Comparison of ENCODE assay signal across 9 mouse cellular contexts in the genomic region with DNA sequence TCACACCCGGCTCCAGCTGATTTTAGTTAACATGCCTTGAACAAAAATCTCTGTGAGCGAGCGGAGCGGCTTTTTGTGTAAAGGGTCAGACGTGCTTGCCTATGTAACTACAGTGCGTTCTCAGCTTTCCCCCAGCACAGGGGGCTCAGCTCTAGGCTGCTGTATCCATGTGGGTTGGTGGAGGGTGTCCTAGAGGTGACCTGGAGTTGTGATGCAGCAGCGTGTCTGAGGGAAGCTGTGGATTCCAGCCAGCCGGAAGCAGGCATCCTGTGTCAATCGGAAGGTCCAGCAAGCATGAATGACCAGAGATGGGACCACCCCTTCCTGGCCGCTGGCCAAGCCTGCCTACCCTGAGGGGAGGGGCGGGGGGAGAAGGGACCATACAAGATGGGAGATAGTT. TPM values are rescaled to one million over a fixed set of nuclear protein-coding genes. Genes with fewer than 3 reads are reported as not detected.
A peak's percentile ranks its signal among the peaks of the same experiment; 100 is the strongest.
DNase-seq lines count a peak whose midpoint lies in the region; ATAC-seq and TF ChIP-seq lines count a peak whose summit lies in the region.
"Had no signal": no experiment of that assay in that cellular context is flagged by ENCODE, and none has a peak within 500 bp of the region (broad histone marks: within the 10 kb centered on the region; RNA-seq: fewer than 3 reads in every experiment).

No protein-coding gene starts in this region.

- WGBS in intestine, embryonic 14.5 days: 51% methylated on average over 11 of the region's 11 CpGs
- WGBS in intestine, postnatal 0 days: 70% methylated on average over 11 of the region's 11 CpGs
- WGBS in heart, postnatal 0 days: 43% methylated on average over 11 of the region's 11 CpGs
- WGBS in limb, embryonic 13.5 days: 50% methylated on average over 11 of the region's 11 CpGs
- WGBS in midbrain, embryonic 13.5 days: 61% methylated on average over 11 of the region's 11 CpGs

- H3K4me1 ChIP-seq in intestine, embryonic 14.5 days (replicated peaks; ENCODE audit: control insufficient read depth, insufficient read depth, low read length): peaks cover 48% of the 10 kb centered on the region
- H3K4me1 ChIP-seq in intestine, postnatal 0 days (replicated peaks; ENCODE audit: control insufficient read depth, insufficient read depth, low read length): no peaks in the 10 kb centered on the region; the same call in 1 of the 2 replicates
- H3K4me1 ChIP-seq in heart, postnatal 0 days (ENCODE audit: control insufficient read depth, insufficient read depth): peaks cover 76% of the 10 kb centered on the region
- peaks cover 80% of the 10 kb centered on the region for H3K4me1 ChIP-seq in limb, embryonic 13.5 days
- peaks cover 19% of the 10 kb centered on the region for H3K4me1 ChIP-seq in midbrain, embryonic 13.5 days (replicated peaks)

- no peak overlapping the region for H3K4me3 ChIP-seq in intestine, embryonic 14.5 days (ENCODE audit: low read depth, low read length)
- no peak overlapping the region for H3K4me3 ChIP-seq in intestine, postnatal 0 days (ENCODE audit: low read depth, low read length)
- no peak overlapping the region for H3K4me3 ChIP-seq in heart, postnatal 0 days (ENCODE audit: low read depth, low read length)
- no peak overlapping the region for H3K4me3 ChIP-seq in limb, embryonic 13.5 days
- H3K4me3 ChIP-seq in midbrain, embryonic 13.5 days (replicated peaks): no peak overlapping the region
- H3K4me3 ChIP-seq: neural tube, embryonic 12.5 days had no signal

- TF ChIP-seq CTCF in intestine, postnatal 0 days (IDR thresholded peaks at IDR 0.05; ENCODE audit: low read depth): no peak
- no peak for TF ChIP-seq CTCF in heart, postnatal 0 days (IDR thresholded peaks at IDR 0.05; ENCODE audit: low read depth)

- ATAC-seq in intestine, embryonic 14.5 days (replicated peaks; ENCODE audit: low FRiP score, low TSS enrichment, low read depth): no peak
- no peak for ATAC-seq in intestine, postnatal 0 days
- no peak for ATAC-seq in heart, postnatal 0 days (ENCODE audit: insufficient read depth, low read depth)
- ATAC-seq in limb, embryonic 13.5 days (ENCODE audit: low FRiP score, low read depth): no peak
- no peak for ATAC-seq in CD4-positive, CD25-positive, alpha-beta regulatory T cell, adult 4 months
- no peak for ATAC-seq in midbrain, embryonic 13.5 days

- DNase-seq in intestine, embryonic 14.5 days (ENCODE audit: low spot score): no peak
- DNase-seq in embryo, embryonic 9.5 days (ENCODE audit: extremely low spot score): peak; percentile 35
- peak; percentile 13 for DNase-seq in heart, postnatal 0 days (ENCODE audit: low spot score)
- no peak for DNase-seq in left cerebral cortex, adult 9 months (ENCODE audit: low spot score in 2 of 2)

- peak overlapping the region; percentile 20; the same call in 1 of the 2 replicates for H3K27ac ChIP-seq in intestine, embryonic 14.5 days (ENCODE audit: low read depth)
- no peak overlapping the region for H3K27ac ChIP-seq in intestine, postnatal 0 days (ENCODE audit: low read depth, low read length)
- H3K27ac ChIP-seq in heart, postnatal 0 days (ENCODE audit: low read depth): peak overlapping the region; percentile 75
- H3K27ac ChIP-seq in limb, embryonic 13.5 days: no peak overlapping the region
- no peak overlapping the region for H3K27ac ChIP-seq in midbrain, embryonic 13.5 days
- H3K27ac ChIP-seq: neural tube, embryonic 12.5 days had no signal

- H3K4me2 ChIP-seq in intestine, embryonic 14.5 days (ENCODE audit: low read length): no peak overlapping the region
- no peak overlapping the region for H3K4me2 ChIP-seq in intestine, postnatal 0 days (replicated peaks; ENCODE audit: low read depth)
- no peak overlapping the region for H3K4me2 ChIP-seq in heart, postnatal 0 days (ENCODE audit: low read depth, low read length)
- H3K4me2 ChIP-seq in limb, embryonic 13.5 days (replicated peaks): peak overlapping the region; percentile 17; the same call in 1 of the 2 replicates
- H3K4me2 ChIP-seq in midbrain, embryonic 13.5 days (replicated peaks): no peak overlapping the region
- H3K4me2 ChIP-seq: neural tube, embryonic 12.5 days had no signal

- TF ChIP-seq EP300 in heart, postnatal 0 days (IDR thresholded peaks at IDR 0.05; ENCODE audit: low read depth): no peak

- H3K9me3 ChIP-seq in intestine, embryonic 14.5 days (ENCODE audit: control insufficient read depth, low read length): no peaks in the 10 kb centered on the region
- H3K9me3 ChIP-seq in intestine, postnatal 0 days (ENCODE audit: control insufficient read depth): no peaks in the 10 kb centered on the region
- no peaks in the 10 kb centered on the region for H3K9me3 ChIP-seq in heart, postnatal 0 days (replicated peaks; ENCODE audit: control insufficient read depth, low read length)
- no peaks in the 10 kb centered on the region for H3K9me3 ChIP-seq in limb, embryonic 13.5 days
- H3K9me3 ChIP-seq in midbrain, embryonic 13.5 days: no peaks in the 10 kb centered on the region
- H3K9me3 ChIP-seq: neural tube, embryonic 12.5 days had no signal

- H3K27me3 ChIP-seq in intestine, embryonic 14.5 days (replicated peaks; ENCODE audit: control insufficient read depth, insufficient read depth, low read length): no peaks in the 10 kb centered on the region
- H3K27me3 ChIP-seq in intestine, postnatal 0 days (replicated peaks; ENCODE audit: control insufficient read depth, insufficient read depth, low read length): no peaks in the 10 kb centered on the region
- no peaks in the 10 kb centered on the region for H3K27me3 ChIP-seq in heart, postnatal 0 days (ENCODE audit: control insufficient read depth, insufficient read depth, low read length)
- no peaks in the 10 kb centered on the region for H3K27me3 ChIP-seq in limb, embryonic 13.5 days
- H3K27me3 ChIP-seq in midbrain, embryonic 13.5 days: no peaks in the 10 kb centered on the region
- H3K27me3 ChIP-seq: neural tube, embryonic 12.5 days had no signal

- 0 out of 2 replicates have a peak, but pooled peaks cover 2% of the 10 kb centered on the region for H3K36me3 ChIP-seq in intestine, embryonic 14.5 days (ENCODE audit: control insufficient read depth, insufficient read depth, low read length)
- H3K36me3 ChIP-seq in intestine, postnatal 0 days (ENCODE audit: control insufficient read depth, insufficient read depth): 0 out of 2 replicates have a peak, but pooled peaks cover 6% of the 10 kb centered on the region
- peaks cover 1% of the 10 kb centered on the region; the same call in 1 of the 2 replicates for H3K36me3 ChIP-seq in heart, postnatal 0 days (replicated peaks; ENCODE audit: control insufficient read depth, insufficient read depth, low read length)
- peaks cover 35% of the 10 kb centered on the region for H3K36me3 ChIP-seq in limb, embryonic 13.5 days
- H3K36me3 ChIP-seq in midbrain, embryonic 13.5 days: no peaks in the 10 kb centered on the region
- H3K36me3 ChIP-seq: neural tube, embryonic 12.5 days had no signal

- no peak overlapping the region for H3K9ac ChIP-seq in intestine, embryonic 14.5 days (ENCODE audit: low read length)
- no peak overlapping the region for H3K9ac ChIP-seq in intestine, postnatal 0 days (ENCODE audit: low read depth, low read length)
- no peak overlapping the region for H3K9ac ChIP-seq in heart, postnatal 0 days (replicated peaks; ENCODE audit: low read depth, low read length)
- H3K9ac ChIP-seq in limb, embryonic 13.5 days: peak overlapping the region; percentile 39; the same call in 1 of the 2 replicates
- no peak overlapping the region for H3K9ac ChIP-seq in midbrain, embryonic 13.5 days (replicated peaks)
- H3K9ac ChIP-seq: neural tube, embryonic 12.5 days had no signal

RNA-seq across cellular contexts. Expression of gene Umps, which starts 24.5 kb away (rescaled TPM):
- polyA plus RNA-seq in intestine, embryonic 14.5 days (2014; fragmentation: Nextera tagmentation; extraction: Ambion mirVana): 71.5 and 76.5 TPM in 2 replicates
- polyA plus RNA-seq in intestine, postnatal 0 days (2015; fragmentation: Nextera tagmentation; extraction: Ambion mirVana): 12.4 and 13.1 TPM in 2 replicates
- 14.3 and 15.0 TPM in 2 replicates for total RNA-seq in heart, postnatal 0 days (2014; rRNA removed; ENCODE audit: low replicate concordance)
- polyA plus RNA-seq in heart, postnatal 0 days (2015; fragmentation: Nextera tagmentation; extraction: Ambion mirVana): 12.5 and 12.6 TPM in 2 replicates
- 57.8 and 58.2 TPM in 2 replicates for polyA plus RNA-seq in limb, embryonic 13.5 days (2015; fragmentation: Nextera tagmentation; extraction: Ambion mirVana)
- 10 to 100 TPM; 29.8 to 35.1 TPM for polyA plus RNA-seq in CD4-positive, CD25-positive, alpha-beta regulatory T cell, adult 4 months (2017; shearing (Covaris generic))
- polyA plus RNA-seq in midbrain, embryonic 13.5 days (2015; fragmentation: Nextera tagmentation; extraction: Ambion mirVana): 28.5 and 29.3 TPM in 2 replicates

Comparison
In these comparisons a context has a peak if more than half of its experiments do, and no peak if none do; other contexts are left out.
1. H3K27ac ChIP-seq: peak in intestine, embryonic 14.5 days (single experiment) and heart, postnatal 0 days (single experiment); none in intestine, postnatal 0 days (single experiment), limb, embryonic 13.5 days (single experiment) and midbrain, embryonic 13.5 days (single experiment).
2. DNase-seq: peak in embryo, embryonic 9.5 days (single experiment) and heart, postnatal 0 days (single experiment); none in intestine, embryonic 14.5 days (single experiment) and left cerebral cortex, adult 9 months (0 of 2).